Mouse (Mus musculus): Measurements from ENCODE around the gene Hoxa13. TPM values are rescaled to one million over a fixed set of nuclear protein-coding genes. Genes with fewer than 3 reads are reported as not detected.
A peak's percentile ranks its signal among the peaks of the same experiment; 100 is the strongest.

Hoxa13 gene
- total and polyA plus RNA-seq, 3 experiments, result not detected

- Histone ChIP-seq H3K9ac (ENCODE audit: control insufficient read depth, low read depth, low read length, poor library complexity, severe bottlenecking) (no peak overlapping the region), H3K27ac (ENCODE audit: control insufficient read depth, low read depth, low read length) (no peak overlapping the region), H3K4me3 (ENCODE audit: control insufficient read depth in 1 of 2, insufficient read depth in 1 of 2, low read depth in 2 of 2, low read length in 2 of 2) (no peak overlapping the region), H3K27me3 (ENCODE audit: control insufficient read depth in 1 of 2, insufficient read depth in 2 of 2, low read length in 2 of 2) (no peaks in the 10 kb centered on the region), H3K36me3 (ENCODE audit: control insufficient read depth in 1 of 2, insufficient read depth in 2 of 2, low read length in 2 of 2) (no peaks in the 10 kb centered on the region), H3K79me2 (ENCODE audit: control insufficient read depth, insufficient read depth, low read length, poor library complexity) (no peaks in the 10 kb centered on the region), H3K4me1 (ENCODE audit: control insufficient read depth in 1 of 2, insufficient read depth in 2 of 2, low read length in 2 of 2) (no peaks in the 10 kb centered on the region), H3K9me3 (replicated peaks; ENCODE audit: insufficient read depth, low read length) (no peaks in the 10 kb centered on the region)
- TF ChIP-seq MYC (IDR thresholded peaks at IDR 0.05; ENCODE audit: low read depth, low read length), result no peak
- TF ChIP-seq POLR2AphosphoS2 (IDR thresholded peaks at IDR 0.05; ENCODE audit: low read length), result no peak
- TF ChIP-seq RAD21 (IDR thresholded peaks at IDR 0.05; ENCODE audit: low read depth, low read length), result peak; percentile 21
- TF ChIP-seq KAT2A (conservative IDR thresholded peaks at IDR 0.05; ENCODE audit: low read depth, low read length), result no peak
- no peak for TF ChIP-seq USF1 (IDR thresholded peaks at IDR 0.05; ENCODE audit: low read depth, low read length)
- peak; percentile 43; the same call in 1 of the 2 replicates for TF ChIP-seq SMC3 (IDR thresholded peaks at IDR 0.05; ENCODE audit: low read depth, low read length)
- peak in 2 of 3 experiments; percentile 16 to 21; a peak in 2 of 6 replicates for TF ChIP-seq CTCF (IDR thresholded peaks at IDR 0.05 in 2 of 3, conservative IDR thresholded peaks at IDR 0.05 in 1 of 3; ENCODE audit: control insufficient read depth in 1 of 3, insufficient read depth in 1 of 3, low read depth in 2 of 3, low read length in 3 of 3, poor library complexity in 1 of 3, severe bottlenecking in 1 of 3)
- no peak for DNase-seq (ENCODE audit: low read depth, low spot score)
These were observed 10.1 kb upstream of the Hoxa13 start for GRCm38 (mm10) chr6:52270494-52271480.

- Histone ChIP-seq H3K27me3 (ENCODE audit: control insufficient read depth in 1 of 2, insufficient read depth in 2 of 2, low read length in 2 of 2) (no peaks in the 10 kb centered on the region), H3K9me3 (replicated peaks; ENCODE audit: insufficient read depth, low read length) (no peaks in the 10 kb centered on the region), H3K4me3 (ENCODE audit: control insufficient read depth in 1 of 2, insufficient read depth in 1 of 2, low read depth in 2 of 2, low read length in 2 of 2) (no peak overlapping the region), H3K9ac (ENCODE audit: control insufficient read depth, low read depth, low read length, poor library complexity, severe bottlenecking) (no peak overlapping the region), H3K36me3 (ENCODE audit: control insufficient read depth in 1 of 2, insufficient read depth in 2 of 2, low read length in 2 of 2) (no peaks in the 10 kb centered on the region), H3K4me1 (ENCODE audit: control insufficient read depth in 1 of 2, insufficient read depth in 2 of 2, low read length in 2 of 2) (no peaks in the 10 kb centered on the region), H3K27ac (ENCODE audit: control insufficient read depth, low read depth, low read length) (no peak overlapping the region), H3K79me2 (ENCODE audit: control insufficient read depth, insufficient read depth, low read length, poor library complexity) (no peaks in the 10 kb centered on the region)
- TF ChIP-seq ZC3H11A (IDR thresholded peaks at IDR 0.05; ENCODE audit: low read depth, low read length), result no peak
- TF ChIP-seq ZNF384 (IDR thresholded peaks at IDR 0.05; ENCODE audit: low read depth, low read length), result no peak
- TF ChIP-seq CTCF (IDR thresholded peaks at IDR 0.05 in 2 of 3, conservative IDR thresholded peaks at IDR 0.05 in 1 of 3; ENCODE audit: control insufficient read depth in 1 of 3, insufficient read depth in 1 of 3, low read depth in 2 of 3, low read length in 3 of 3, poor library complexity in 1 of 3, severe bottlenecking in 1 of 3), result no peak
- TF ChIP-seq POLR2AphosphoS5 (IDR thresholded peaks at IDR 0.05; ENCODE audit: borderline replicate concordance, low read depth, low read length), result no peak
- TF ChIP-seq MYC (IDR thresholded peaks at IDR 0.05; ENCODE audit: low read depth, low read length), result no peak
- TF ChIP-seq ZKSCAN1 (IDR thresholded peaks at IDR 0.05; ENCODE audit: low read depth, low read length), result no peak
- no peak for TF ChIP-seq CHD1 (IDR thresholded peaks at IDR 0.05; ENCODE audit: low read depth, low read length)
- TF ChIP-seq UBTF (IDR thresholded peaks at IDR 0.05; ENCODE audit: borderline replicate concordance, insufficient read depth, low read depth, low read length), result no peak
- no peak for TF ChIP-seq SMC3 (IDR thresholded peaks at IDR 0.05; ENCODE audit: low read depth, low read length)
- no peak for TF ChIP-seq CHD2 (IDR thresholded peaks at IDR 0.05; ENCODE audit: low read length)
- TF ChIP-seq MYB (IDR thresholded peaks at IDR 0.05; ENCODE audit: low read depth, low read length), result no peak
- TF ChIP-seq MAZ (IDR thresholded peaks at IDR 0.05; ENCODE audit: low read depth, low read length), result no peak
- TF ChIP-seq POLR2A (IDR thresholded peaks at IDR 0.05; ENCODE audit: control insufficient read depth in 1 of 2, insufficient read depth in 1 of 2, low read depth in 1 of 2, low read length in 2 of 2, poor library complexity in 1 of 2), result no peak
- TF ChIP-seq TAL1 (IDR thresholded peaks at IDR 0.05; ENCODE audit: low read length), result no peak
- TF ChIP-seq TBP (IDR thresholded peaks at IDR 0.05; ENCODE audit: low read depth, low read length), result no peak
- TF ChIP-seq ZMIZ1 (IDR thresholded peaks at IDR 0.05; ENCODE audit: low read depth, low read length), result no peak
- no peak for TF ChIP-seq MXI1 (IDR thresholded peaks at IDR 0.05; ENCODE audit: low read depth, low read length)
- TF ChIP-seq ETS1 (IDR thresholded peaks at IDR 0.05; ENCODE audit: low read depth, low read length), result no peak
- TF ChIP-seq JUND (IDR thresholded peaks at IDR 0.05; ENCODE audit: low read depth, low read length), result no peak
- no peak for TF ChIP-seq MEF2A (IDR thresholded peaks at IDR 0.05; ENCODE audit: extremely low read depth, insufficient replicate concordance, low read depth, low read length, poor library complexity, severe bottlenecking)
- no peak for DNase-seq (ENCODE audit: low read depth, low spot score)
These were observed 8.1 kb upstream of the Hoxa13 start for GRCm38 (mm10) chr6:52268756-52269155.
